Mouse (Mus musculus): ENCODE measurements around the gene Hist1h3f. TPM values are rescaled to one million over a fixed set of nuclear protein-coding genes. Genes with fewer than 3 reads are reported as not detected.
"Not testable (repeated sequence)": the region's sequence is repeated elsewhere in the genome, so short reads cannot be mapped to it uniquely, and the experiment has no call there.

Gene Hist1h3f
- total RNA-seq, 2 experiments from 2014 or later = 28.3 to 32.7 TPM

DNA sequence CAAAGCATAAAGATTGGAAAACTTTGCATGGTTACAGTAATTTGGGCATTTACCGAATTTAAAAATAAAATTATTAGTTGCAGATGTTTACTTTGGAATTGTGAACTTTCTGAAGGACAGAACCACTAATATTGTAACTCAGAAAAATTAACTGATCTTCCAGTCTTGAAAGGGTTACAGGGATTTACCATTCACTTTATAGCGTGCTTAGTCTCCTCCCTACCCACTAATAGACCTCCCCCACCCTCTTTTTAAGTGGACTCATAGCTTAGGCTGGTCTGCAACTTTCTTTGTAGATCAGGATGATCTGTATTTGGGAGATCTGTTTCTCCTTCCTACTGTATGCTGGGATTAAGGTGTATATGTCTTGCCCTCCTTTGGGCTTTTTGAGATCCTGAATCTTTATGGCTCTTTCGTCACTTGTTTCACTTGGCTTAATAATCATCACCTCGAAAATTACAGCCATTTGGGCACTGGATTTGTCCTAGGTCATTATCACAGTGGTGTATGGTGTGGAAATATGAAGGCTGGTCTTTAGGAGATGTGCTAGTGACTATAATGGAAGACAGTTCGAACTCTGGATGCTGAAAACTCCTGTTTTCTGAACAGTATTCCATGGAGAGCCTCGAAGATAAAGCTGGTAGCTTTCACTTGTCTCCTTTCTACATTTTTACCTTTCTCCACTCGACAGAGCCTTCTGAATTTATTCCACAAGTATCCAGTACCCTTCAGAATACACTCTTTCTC lies 7.6 kb upstream of the Hist1h3f start:
- DNase-seq (ENCODE audit: low spot score in 2 of 2) = no peak

DNA sequence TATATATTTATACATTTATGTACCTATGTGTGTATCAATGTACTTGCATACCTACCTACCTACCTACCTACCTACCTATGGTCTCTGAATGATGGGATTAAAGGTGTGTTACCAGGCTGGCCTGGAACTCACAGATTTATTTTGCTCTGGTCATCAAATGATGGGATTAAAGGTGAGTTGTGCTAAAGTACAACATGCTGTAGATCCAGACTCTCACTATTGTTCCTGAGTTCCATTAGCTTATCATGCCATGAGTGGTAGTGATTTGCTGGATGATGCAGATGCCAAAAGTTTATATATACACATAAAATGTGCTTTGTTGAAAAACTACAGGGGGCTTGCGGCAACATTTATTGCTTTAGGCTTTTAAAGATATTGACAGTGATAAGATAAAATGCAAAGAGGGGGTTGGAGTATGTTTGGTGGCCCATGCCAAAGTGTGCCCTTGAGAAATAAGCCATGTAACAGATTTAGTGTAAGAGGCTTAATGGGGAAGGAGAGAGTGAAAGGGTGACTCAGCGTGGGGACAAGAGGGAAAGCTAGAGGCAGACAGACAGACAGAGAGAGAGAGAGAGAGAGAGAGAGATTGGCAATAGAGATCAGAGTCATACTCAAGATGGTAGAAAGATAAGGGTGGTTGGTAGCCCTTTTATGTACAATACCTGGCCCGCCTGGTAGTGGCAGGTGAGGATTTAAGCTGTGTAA lies 6.7 kb upstream of the Hist1h3f start:
- no peak for DNase-seq (ENCODE audit: low spot score in 2 of 2)

DNA sequence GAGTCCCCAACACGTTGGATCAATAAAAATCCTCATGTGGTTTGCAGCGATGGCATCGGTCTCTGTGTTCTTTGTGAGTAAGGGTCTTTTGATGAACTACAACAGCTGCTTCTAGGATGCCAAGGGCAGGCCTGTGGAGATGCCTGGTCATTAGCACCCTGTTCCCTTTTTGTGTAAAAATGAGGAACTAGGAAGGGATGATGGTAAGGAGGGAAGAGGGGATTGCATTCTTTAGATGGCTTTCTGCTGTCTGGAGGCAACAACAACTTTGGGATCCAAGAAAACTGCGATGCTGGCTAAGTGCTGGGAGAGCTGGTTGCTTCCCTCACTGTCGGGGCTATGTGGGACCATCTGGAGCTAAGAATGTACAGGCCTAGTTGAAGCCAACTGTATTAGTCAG lies 5.6 kb upstream of the Hist1h3f start:
- DNase-seq (ENCODE audit: low spot score in 2 of 2) = no peak

DNA sequence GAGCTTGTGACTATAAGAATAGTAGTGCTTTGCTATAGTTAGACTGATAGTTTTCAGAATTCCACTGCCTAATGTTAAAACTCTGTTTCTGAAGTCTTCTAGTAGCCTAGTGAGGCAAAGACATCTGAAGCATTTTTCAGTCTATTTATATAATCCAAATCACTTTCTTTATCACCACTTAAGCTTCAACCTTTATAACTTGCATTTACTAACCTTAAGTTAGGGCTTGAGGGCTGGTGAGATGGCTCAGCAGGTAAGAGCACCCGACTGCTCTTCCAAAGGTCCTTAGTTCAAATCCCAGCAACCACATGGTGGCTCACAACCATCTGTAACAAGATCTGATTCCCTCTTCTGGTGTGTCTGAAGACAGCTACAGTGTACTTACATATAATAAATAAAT lies 4.0 kb upstream of the Hist1h3f start:
- not testable (repeated sequence) for DNase-seq (ENCODE audit: low spot score in 2 of 2)

DNA sequence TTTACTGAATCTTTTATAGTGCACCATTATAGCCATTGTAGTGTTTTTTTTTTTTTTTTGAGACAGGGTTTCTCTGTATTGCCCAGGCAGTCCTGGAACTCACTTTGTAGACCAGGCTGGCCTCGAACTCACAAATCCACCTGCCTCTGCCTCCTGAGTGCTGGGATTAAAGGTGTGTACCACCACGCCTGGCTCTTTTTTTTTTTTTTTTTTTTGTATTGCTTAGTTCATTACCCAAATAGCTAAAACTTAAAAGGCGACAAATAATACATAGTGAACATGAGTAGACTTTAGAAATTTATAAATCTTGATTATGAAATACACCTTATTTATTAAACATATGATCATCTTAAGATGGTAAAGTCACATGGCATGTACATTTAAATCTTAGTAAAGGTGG lies 2.4 kb upstream of the Hist1h3f start:
- no peak for DNase-seq (ENCODE audit: low spot score in 2 of 2)

DNA sequence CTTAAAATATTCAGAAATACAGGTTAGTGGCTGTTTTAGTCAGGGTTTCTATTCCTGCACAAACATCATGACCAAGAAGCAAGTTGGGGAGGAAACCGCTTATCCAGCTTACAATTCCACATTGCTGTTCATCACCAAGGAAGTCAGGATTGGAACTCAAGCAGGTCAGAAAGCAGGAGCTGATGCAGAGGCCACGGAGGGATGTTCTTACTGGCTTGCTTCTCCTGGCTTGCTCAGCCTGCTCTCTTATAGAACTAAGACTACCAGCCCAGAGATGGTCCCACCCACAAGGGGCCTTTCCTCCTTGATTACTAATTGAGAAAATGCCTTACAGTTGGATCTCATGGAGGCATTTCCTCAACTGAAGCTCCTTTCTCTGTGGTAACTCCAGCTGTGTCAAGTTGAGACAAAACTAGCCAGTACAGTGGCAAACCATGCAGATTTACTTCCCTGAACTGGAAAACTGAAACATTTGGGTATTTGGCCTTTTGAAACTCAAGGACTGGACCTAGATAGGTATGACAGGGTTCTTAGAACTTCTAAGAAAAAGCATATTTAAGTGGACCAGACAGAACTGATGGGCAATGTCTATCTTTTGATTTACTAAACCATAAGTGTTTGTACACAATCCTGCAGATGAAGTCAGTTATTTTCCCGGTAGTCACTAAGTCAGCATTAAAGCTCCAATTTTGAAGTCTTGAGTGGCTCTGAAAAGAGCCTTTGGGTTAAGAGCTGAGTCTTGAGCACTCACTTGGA lies 1.4 kb upstream of the Hist1h3f start:
- not testable (repeated sequence) for DNase-seq (ENCODE audit: low spot score in 2 of 2)

DNA sequence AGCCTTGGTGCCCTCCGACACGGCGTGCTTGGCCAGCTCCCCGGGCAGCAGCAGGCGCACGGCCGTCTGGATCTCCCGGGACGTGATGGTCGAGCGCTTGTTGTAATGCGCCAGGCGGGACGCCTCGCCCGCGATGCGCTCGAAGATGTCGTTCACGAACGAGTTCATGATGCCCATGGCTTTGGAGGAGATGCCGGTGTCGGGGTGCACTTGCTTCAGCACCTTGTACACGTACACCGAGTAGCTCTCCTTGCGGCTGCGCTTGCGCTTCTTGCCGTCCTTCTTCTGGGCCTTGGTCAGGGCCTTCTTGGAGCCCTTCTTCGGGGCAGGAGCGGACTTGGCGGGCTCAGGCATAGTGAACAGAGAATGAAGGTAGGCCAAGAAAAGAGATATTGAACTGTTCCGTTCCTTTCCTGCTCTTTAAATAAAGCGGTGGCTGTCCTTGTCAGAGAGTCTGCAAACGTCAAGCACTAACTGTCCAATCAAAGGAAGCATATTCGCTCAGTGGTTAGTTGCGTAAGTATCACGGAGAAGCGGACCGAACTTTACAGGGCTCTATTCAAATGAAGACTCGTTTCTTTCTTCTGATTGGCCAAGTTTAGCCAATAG lies 749 bp upstream of the Hist1h3f start, which contains the start of gene Hist1h2bh:
Gene Hist1h2bh, minus strand, starts transcription at position 394 of the 609 bp plus-strand sequence.
- DNase-seq (ENCODE audit: low spot score in 2 of 2) = peak; percentile 41 to 54

DNA sequence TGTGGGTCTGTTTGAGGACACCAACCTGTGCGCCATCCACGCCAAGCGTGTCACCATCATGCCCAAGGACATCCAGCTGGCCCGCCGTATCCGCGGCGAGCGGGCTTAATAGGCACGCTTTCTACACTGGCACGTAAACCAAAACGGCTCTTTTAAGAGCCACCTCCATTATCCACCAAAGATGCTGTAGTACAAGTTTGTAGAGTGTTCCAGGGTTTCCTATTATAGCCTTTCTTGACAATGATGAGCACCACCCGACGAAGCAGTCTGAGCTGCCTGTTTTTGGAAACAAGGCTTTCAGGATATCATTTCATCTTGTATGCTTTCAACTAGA lies 902 bp downstream of the Hist1h3f start:
- not testable (repeated sequence) for DNase-seq (ENCODE audit: low spot score in 2 of 2)

DNA sequence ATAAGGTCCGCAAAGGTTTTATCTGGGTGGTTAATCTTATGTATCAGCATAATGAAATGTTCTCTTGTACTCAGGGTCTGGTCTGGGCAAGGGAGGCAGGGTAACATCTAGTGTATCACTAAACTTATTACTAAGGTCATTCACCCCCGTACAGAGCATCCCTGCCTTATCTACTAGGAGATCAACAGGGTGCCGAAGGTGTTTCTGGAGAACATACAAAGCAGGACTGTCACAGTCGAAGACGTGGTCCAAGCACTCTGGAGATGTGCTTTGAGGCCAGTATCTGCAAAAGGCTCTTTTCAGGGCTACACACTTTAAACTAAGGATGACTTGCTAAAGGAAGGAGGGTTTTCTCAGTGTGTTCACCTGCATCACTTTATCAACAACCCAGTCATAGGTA lies 2.8 kb downstream of the Hist1h3f start:
- DNase-seq (ENCODE audit: low spot score in 2 of 2) = no peak

DNA sequence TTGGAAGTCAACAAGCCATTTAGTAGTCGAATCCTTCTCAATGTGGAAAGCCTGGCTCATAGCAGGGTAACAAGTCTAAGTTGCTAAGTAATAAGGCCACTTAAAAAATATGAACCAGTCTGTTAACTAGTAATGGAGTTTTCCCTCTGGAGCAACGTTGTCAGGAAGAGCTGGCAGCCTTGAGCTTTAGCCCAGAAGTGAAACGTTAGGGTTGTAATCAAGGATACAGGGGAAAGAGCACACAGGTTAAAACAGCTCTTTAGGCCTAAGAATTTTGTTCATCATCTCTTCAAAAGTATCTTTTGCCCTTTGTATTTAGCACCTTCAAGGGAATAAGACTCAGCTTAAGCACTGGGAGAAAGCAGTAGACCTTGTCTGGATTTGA lies 6.9 kb downstream of the Hist1h3f start:
- no peak for DNase-seq (ENCODE audit: low spot score in 2 of 2)

DNA sequence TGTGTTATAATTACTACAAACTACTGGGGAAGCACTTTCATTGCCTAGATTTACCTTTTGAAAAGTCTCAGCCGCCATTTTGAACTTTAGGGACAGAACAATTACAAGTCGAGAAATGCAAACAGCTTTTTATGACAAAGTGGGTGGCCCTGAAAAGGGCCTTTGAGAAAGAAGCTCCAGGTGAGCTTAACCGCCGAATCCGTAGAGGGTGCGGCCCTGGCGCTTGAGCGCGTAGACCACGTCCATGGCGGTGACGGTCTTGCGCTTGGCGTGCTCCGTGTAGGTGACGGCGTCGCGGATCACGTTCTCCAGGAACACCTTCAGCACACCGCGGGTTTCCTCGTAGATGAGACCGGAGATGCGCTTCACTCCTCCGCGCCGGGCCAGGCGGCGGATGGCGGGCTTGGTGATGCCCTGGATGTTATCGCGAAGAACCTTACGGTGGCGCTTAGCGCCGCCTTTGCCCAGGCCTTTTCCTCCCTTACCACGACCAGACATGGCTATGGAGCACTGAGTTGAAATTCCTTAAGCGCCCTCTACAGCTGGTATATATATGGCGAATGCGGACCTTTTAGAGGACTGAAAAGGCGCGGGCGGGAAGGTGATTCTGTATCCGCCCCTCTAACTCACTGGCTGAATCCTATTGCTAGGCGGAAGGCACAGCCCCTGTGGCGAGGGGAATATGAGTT lies 7.4 kb downstream of the Hist1h3f start, which contains the start of gene Hist1h4f:
Gene Hist1h4f, minus strand, starts transcription at position 503 of the 689 bp plus-strand sequence.
- peak; percentile 78 to 85 for DNase-seq (ENCODE audit: low spot score in 2 of 2)

DNA sequence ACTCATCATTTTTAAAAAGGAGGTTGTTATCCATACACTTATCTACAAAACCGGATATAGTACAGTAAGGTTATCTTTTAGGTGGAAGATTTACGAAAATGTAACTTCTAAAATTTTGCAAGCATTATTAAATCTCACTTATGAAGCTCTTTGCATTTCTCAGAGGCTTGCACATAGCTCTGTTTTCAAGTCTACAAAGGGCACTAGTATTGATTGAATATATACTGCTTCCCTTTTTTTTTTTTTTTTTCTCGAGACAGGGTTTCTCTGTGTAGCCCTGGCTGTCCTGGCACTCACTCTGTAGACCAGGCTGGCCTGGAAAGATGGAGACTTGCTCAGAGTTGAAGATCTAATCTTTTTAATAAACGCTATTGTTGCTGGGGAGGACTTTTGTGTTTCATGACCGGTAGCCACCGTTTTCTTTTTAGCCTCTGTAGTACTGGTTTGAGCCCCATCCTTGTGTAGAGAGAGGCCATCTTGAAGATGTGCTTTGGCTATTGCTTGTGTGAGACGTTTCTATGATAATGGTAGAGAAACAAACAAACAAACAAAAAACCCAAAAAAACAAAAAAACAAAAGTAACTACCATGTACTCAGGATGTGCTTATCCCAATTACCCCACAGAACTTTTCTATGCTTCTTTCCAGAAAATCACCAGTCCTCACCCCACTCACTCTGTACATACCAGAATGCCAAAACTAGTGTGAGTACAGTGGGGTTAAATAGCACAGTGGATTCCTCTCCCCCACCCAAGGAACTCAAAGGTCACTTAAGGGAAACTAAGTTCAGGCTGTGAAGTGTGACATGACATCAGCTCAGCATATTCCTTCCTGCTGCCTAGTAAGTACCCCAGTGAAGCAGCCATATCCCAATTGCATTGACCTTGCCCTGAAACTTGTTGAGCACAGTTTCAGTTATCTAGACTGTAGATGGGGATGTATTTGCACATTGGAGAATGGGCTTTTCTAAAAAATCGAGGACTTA lies 8.4 kb downstream of the Hist1h3f start:
- no peak for DNase-seq (ENCODE audit: low spot score in 2 of 2)

DNA sequence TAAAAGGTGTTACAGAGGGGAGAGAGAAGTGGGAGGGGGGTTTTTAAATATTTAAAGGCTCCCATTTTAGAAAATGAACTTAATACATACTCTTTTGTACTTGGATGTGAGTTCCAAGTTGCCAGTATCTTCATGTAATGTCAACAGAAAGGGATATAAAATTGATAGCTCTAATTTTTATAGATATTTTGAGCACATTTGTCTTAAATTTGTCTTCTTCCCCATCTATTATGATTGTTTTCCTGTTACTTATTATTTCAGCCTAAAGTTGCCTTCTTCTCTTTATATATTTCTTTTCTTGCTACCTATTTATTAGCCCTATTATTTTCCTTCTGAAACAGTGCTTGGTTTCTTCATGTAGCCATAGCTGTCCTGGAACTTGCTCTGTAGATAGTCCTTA lies 9.1 kb downstream of the Hist1h3f start, which contains the start of gene Hist1h1d:
Gene Hist1h1d, plus strand, starts transcription at position 301 of the 400 bp plus-strand sequence.
- DNase-seq (ENCODE audit: low spot score in 2 of 2) = no peak

DNA sequence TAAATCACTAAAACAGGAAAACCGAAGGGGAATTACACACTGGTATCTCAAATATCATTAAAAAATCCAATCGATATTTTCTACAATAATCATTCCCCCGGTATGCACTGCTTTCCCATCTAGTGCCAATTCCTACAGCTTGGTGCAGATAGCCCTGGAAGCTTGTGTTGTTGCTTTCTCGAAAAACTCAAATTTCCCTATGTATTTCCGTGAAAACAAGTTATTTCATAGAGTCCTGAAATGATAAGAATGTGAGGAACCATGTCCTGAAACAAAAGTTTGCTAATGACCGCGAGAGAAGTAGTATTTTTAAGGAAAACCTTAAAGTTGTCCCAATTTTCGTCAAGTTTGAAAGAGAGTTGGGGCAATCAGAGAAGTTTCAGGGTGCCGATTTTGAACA lies 10.5 kb downstream of the Hist1h3f start:
- no peak for DNase-seq (ENCODE audit: low spot score in 2 of 2)

DNA sequence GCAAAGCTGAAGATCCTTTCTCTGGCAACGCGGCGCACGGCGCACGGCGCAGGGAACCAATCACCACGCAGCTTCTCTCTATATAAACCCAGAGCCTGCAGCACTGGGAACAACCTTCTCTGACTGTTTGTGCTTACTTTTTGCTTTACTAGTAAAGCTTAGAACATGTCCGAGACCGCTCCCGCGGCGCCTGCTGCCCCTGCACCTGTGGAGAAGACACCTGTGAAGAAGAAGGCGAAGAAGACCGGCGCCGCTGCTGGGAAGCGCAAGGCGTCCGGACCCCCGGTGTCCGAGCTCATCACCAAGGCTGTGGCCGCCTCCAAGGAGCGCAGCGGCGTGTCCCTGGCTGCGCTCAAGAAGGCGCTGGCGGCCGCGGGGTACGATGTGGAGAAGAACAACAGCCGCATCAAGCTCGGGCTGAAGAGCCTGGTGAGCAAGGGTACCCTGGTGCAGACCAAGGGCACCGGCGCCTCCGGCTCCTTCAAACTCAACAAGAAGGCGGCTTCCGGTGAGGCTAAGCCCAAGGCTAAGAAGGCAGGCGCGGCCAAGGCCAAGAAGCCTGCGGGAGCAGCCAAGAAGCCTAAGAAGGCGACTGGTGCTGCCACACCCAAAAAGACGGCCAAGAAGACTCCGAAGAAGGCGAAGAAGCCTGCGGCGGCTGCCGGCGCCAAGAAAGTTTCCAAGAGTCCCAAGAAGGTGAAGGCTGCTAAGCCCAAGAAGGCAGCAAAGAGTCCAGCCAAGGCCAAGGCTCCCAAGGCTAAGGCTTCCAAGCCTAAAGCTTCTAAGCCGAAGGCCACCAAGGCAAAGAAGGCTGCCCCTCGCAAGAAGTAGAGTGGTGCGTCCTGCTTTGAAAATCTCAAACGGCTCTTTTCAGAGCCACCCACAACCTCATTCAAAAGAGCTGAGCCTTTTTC lies 11.3 kb downstream of the Hist1h3f start:
- peak; percentile 58 to 71 for DNase-seq (ENCODE audit: low spot score in 2 of 2)

DNA sequence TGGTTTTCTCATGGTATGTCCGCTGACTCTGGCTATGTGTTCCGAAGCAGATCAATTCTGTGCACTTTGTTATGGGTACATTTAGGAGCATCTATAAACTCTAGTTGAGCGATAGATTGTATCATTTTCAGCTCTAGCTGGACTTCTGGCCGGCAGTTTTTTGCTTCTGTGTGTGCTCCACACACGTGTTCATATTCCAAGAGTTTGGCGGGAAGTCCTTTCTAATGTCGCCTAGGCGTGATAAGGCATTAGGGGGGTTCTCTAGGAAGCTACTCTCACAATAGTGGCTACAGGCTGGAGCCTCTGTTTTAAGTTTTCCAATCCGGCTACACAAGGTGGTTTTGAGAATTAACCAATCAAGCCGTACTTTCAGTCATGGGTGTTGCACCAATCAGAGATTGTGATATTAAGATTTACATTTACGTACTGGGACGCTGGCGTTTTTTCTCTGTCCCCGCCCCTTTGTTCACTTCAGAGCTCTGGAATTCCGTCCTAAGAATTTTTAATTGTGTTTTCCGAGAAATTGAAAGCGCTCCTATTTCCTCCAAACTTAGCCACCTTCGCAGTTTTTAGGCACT lies 12.1 kb downstream of the Hist1h3f start:
- peak; percentile 37 to 60 for DNase-seq (ENCODE audit: low spot score in 2 of 2)

DNA sequence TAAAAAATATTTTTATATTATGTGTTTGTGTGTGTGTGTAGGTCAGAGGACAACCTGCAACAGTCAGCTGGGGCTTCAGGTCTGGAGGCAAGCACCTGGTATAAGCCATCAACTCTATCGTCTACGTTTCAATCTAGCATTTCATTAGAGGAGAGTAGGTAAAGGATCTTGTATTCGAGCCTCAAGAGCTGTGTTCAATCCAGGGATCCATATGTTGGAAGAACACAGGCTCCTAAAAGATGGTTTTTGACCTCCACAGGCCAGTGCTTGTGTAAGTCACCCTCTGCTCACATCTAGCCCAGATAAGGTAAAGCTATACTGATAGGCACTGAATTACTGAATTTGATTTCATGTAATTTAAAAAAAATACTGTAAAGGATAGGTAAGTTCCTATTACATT lies 13.1 kb downstream of the Hist1h3f start:
- no peak for DNase-seq (ENCODE audit: low spot score in 2 of 2)

DNA sequence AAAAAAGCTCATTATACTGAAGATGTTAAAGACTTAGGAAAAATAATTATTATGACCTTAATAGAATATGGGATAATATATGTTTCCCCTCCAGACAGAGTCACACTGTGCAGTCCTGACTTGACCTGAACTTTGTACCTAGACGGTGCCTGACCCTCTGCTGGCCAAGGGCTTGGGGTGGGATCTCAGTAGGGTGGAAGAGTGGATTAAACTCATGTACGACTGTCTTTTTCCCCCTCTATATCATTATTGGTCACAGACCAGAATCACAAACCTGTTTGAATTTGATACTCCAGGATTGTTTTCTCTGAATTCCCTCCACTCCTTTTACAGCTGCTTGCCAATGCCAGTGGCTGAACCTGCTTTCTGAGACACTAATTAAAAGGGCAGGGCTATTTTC lies 16.8 kb downstream of the Hist1h3f start:
- not testable (repeated sequence) for DNase-seq (ENCODE audit: low spot score in 2 of 2)
